Mouse (Mus musculus): Measurements from ENCODE around the gene Secisbp2. TPM values are rescaled to one million over a fixed set of nuclear protein-coding genes. Genes with fewer than 3 reads are reported as not detected.
A peak's percentile ranks its signal among the peaks of the same experiment; 100 is the strongest.
"Not testable (repeated sequence)": the region's sequence is repeated elsewhere in the genome, so short reads cannot be mapped to it uniquely, and the experiment has no call there.

Gene Secisbp2
- total RNA-seq, 1 experiment from 2014 or later = 29.1 TPM

DNA sequence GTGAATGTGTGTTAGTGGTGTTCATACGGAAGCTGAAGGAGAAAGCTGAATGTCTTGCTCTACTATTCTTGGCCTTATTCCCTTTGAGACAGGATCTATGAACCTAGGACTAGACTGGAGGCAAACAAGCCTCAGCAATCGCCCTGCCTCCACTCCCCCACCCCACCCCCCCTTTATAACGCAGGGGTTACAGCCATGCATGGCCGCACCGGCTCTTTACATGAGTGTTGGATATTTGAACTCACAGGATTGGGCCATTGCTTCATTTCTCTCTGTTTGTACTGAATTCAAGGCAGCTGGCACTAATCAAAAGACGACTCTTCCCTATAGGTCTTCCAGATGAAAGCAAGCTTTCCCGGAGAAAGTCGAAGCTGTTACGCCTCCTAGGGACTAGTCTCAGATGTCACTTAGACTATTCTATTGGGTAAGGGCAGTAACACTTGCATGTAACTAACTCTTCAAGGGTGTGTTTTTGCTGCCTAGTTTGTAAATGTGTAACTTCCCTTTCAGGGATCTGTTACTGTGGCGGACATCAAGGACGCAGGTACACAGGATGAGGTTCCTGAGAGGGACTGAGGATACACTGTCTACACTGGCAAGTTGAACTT lies 9.2 kb upstream of the Secisbp2 start:
- ATAC-seq (replicated peaks; ENCODE audit: low read depth, poor library complexity, severe bottlenecking) = no peak

DNA sequence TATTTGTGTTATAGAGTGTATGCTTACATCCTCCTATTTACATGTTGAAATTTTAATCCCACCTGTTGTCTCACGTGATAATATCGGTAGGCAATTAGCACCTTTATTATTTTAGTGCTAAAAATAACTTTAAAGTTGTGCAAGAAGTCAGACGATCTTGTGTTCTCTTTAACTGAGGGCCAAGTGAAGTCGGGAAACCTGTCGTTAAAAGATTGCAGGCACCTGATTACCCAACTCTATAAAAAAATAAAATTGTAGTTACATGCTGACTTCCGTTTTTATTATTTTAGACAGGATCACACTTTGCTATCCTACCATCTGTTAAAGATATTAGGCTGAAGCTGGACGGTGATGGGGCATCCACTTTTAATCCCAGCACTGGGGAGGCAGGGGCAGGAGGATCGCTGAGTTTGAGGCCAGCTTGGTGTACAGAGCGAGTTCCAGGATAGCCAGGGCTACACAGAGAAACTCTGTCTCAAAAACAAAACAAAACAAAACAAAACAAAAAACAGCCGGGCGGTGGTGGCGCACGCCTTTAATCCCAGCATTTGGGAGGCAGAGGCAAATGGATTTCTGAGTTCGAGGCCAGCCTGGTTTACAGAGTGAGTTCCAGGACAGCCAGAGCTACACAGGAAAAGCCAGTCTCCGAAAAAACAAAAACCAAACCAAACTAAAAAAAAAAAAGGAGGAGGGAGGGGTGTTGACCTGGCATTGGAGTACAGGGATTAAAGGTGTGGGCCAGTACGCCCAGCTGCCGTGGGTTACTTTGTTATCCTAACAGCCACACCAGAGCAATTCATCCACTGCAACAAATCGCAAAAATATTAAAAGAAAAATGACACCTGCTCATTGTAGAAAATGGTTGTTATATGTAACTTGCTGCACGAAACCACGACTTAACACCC lies 7.3 kb upstream of the Secisbp2 start:
- no peak for ATAC-seq (replicated peaks; ENCODE audit: low read depth, poor library complexity, severe bottlenecking)

DNA sequence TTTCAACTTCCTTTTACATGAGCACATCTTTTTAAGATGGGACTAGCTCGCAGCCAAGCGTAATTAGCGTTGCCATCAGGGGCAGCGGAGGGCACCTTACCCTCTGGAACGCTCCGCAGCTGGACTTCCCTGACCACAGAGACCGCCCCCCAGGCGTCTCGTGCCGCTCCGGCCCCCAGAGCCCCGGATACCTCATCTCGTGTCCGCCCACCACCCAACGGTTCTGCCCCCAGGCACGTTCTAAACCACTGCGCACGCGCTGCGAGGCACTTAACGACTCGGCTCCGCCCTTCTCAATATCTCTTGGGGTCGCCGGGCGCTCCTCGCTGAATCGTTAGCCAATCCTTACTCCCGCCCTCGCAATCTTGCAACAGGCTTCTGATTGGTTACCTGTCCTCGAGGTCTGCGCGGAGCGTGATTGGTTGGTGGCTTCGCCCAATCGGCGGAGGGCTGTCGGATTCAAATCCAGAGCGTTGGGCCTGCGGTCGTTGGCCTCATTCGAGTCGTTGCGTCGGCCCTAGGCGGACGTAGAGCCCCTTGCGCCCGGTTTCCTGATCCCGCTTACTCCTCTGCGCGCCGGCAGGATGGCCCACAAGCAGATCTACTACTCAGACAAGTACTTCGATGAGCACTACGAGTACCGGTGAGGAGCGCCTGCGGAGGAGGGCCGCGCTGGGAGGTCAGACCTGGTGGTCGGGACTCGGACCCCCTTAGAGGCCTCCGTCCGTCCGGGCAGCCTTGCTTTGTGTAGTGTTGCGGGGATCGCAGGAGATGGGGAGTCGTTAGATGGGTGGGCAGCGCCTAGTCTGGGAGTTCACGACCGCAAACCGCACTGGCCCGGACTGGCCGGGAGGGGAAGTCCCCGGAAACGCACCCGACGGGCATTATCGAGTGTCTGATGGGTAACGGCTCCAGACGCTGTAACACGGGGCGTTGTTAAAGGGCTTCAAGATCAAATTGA lies 6.4 kb upstream of the Secisbp2 start, which contains the start of gene Cks2:
Cks2 (plus strand) TSS at position 404 of the 961 bp plus-strand sequence.
- ATAC-seq (replicated peaks; ENCODE audit: low read depth, poor library complexity, severe bottlenecking) = peak; percentile 90

DNA sequence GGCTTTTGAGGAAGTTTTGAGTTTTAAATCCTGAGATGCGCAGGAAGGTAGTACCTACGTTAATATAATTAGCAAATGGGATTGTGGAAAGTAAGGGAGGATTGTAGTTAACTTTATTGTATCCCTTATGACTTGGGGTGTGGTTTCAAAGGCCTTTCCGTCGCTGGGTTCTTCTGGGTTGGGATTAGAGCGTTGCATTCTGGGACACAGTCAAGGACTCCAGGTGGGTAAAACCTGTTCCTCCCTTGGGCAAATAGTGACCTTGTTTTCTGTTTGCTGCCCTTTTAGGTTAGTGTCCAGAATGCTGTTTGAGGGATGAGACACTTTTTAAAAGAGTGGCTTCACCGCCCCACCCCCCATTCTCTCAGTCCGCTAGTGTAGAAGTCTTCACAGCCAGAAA lies 5.6 kb upstream of the Secisbp2 start:
- ATAC-seq (replicated peaks; ENCODE audit: low read depth, poor library complexity, severe bottlenecking) = no peak

DNA sequence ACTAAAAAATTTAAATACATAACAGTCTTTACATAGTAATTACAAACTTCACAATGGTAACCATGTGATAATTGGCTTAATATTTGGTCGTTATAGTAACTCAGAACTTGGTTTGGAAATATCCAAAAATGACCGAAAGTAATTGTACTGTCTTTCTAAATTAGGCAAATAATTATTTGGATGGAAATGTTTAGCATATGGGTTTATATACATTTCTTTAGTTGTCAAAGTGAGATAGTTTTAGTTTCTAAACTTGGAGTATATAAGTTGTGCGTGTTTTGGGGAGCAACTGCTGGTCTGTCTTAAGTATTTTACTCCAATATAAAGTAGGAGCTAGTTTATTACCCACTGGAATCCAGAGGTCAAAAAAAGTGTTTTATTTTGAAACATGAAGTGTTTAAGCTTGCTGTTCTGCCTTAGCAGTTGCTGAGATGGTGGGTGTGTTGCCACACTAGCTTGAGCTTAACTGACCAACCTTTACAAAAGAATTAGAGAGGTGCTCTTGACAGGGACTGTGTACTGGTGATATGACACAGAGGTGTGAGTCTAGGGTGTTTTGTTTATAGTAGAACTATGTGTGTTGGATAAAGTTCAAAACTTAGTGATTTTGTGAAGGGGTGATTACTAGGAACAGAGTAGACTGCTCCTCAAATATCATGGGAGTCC lies 5.0 kb upstream of the Secisbp2 start:
- ATAC-seq (replicated peaks; ENCODE audit: low read depth, poor library complexity, severe bottlenecking) = no peak

DNA sequence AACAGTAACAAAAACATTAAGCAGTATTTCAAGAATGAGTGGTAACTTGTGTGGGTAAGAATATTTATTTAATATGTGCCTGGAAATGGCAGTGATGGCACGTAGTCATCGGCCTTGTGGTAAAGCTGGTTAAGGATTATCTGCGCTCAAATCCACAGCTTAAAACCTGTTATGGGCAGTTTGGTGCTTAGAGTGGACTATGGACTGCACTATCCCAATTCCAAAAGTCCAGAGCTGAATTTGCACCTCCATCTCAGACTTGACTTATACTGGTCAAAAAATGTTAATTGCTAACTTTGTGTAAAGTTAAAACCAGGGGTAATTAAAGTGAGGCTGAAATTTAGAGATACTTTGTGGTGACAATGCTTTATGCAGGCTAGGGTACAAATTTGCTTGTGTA lies 3.7 kb upstream of the Secisbp2 start:
- no peak for ATAC-seq (replicated peaks; ENCODE audit: low read depth, poor library complexity, severe bottlenecking)

DNA sequence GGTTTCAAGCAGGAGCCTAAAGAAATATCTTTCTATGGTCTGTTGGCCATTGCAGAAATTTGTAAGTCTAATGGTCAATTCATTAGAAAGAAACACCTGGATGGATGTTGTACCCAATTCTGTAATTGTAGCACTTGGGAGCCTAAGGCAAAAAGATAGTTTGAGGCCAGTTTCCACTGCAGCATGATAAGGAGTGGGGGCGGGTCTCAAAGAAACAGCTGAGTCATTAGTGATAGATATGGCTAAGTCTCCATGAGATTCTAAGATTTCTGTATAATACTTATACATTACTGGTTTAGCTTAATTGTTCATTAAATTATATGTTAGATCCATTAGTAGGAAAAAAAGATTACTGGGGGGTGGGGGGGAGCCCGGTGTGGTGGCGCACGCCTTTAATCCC lies 3.3 kb upstream of the Secisbp2 start:
- no peak for ATAC-seq (replicated peaks; ENCODE audit: low read depth, poor library complexity, severe bottlenecking)

DNA sequence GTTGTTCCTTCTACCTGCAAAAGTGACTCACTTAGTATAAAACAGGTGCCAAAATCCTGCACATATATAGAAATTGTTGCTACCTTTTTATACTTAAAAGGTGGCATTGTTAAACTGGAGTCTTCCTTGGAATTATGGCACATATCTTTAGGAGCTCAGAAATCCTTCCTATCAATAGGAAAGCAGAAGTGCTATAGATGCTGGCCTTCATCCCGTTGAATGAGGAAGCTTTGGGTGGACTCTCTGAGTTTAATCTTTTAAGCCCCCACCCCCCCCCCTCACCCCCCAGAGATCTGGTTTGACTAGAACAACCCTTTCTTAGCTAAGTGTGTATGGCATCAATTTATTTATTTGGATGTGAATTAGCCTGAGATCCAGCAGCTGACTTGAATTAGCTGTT lies 1.8 kb upstream of the Secisbp2 start:
- no peak for ATAC-seq (replicated peaks; ENCODE audit: low read depth, poor library complexity, severe bottlenecking)

DNA sequence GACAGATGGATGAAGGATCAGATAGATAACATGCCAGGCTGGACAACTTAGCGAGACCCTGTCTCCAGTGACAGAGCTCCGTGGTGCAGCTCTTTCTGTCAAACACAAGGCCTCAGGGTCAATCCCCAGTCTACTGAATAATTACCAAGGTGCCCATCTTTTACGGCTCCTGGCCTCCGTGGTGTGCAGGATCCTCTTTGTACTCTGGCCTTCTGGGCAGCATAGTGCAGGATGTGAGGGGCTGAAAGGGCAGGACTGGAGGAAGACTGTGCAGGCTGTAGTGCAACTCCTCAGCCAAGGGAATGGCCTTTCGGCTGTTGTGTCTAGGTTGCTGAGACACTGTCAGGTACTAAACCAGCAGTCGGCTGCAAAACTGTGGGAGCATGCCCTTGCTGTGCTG lies 1.7 kb downstream of the Secisbp2 start:
- ATAC-seq (replicated peaks; ENCODE audit: low read depth, poor library complexity, severe bottlenecking) = no peak

DNA sequence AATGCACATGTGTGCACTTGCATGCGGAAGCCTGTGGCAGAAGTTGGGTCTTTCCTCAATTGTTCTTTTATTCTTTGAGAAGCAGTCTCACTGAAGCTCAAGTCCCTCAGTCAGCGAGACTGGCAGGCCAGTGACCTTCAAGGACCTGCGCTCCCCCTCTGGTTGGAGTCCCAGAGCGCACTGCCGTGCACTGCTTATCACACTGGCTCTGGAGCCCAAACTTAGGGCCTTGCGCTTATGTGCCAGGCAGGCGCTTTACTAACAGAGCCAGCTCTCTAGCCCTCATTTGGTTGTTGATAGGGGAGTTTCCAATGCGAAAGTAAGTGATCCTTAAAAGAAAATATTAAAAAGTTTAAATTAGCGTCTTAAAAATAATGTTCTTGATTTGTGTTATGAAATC lies 2.5 kb downstream of the Secisbp2 start:
- ATAC-seq (replicated peaks; ENCODE audit: low read depth, poor library complexity, severe bottlenecking) = no peak

DNA sequence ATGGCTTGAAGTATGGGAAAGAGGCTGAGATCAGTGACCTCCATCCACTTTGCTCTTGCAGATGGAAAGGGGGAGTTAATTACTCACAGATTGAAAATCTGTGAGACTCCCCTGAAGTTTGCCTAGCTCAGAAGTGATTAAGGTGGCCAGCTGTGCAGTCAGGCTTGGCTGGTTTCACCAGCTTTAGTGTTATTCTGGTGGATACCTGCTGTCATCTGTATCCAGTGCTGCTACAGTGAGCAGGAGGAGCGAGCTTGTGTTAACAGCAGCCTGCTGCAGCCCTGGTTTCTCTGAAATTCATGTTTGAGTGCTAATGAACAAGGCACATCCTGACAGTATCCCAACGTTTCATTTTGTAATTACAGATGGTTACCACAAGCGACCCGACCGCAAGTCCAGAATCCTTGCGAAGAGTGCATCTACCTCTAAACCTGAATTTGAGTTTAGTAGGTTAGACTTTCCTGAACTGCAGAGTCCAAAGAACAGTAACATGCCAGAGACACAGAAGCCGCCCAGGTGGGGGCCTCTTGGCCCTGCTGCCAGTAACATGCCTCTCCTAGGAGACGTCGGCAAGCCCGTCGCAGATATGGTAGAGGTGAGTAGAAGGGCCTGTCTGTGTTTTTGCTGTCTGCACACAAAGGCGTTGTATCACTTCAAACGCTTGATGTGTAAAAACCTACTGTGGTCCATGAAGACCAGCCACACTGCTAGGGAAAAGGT lies 5.2 kb downstream of the Secisbp2 start:
- no peak for ATAC-seq (replicated peaks; ENCODE audit: low read depth, poor library complexity, severe bottlenecking)

DNA sequence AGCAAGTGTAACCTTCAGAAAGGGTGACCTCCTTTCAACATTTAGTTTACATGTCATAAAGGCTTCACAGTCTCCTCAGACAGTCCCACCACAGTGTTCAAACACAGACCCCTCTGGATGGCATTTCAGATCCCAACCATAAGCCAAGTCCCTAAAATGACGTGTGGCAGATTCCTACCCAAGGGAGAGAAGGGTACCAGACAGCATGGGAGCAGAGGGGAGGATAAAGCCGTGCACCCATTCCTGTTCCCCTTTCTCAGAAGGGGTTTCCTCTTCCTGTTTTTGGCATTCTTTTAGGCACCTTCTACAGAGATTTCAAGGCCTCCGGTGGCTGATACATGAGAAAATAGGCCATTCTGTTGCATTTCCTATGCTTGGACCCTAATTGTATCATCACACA lies 6.6 kb downstream of the Secisbp2 start:
- no peak for ATAC-seq (replicated peaks; ENCODE audit: low read depth, poor library complexity, severe bottlenecking)

DNA sequence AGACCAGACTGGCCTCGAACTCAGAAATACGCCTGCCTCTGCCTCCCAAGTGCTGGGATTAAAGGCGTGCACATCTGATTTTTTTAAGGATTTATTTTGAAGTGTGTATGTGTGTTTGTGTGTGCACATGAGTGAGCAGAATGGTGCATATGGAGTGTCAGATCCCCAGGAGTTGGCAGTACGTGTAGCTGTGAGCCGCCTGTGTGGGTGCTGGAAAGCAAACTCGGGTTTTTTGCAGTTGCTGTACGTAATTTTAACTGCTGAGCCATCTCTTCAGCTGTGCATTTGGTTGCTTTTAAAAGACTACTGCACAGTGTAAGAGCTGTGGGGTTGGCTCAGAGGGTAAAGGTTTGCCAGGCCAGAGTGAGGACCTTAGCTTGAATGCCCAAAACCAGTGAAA lies 8.1 kb downstream of the Secisbp2 start:
- no peak for ATAC-seq (replicated peaks; ENCODE audit: low read depth, poor library complexity, severe bottlenecking)

DNA sequence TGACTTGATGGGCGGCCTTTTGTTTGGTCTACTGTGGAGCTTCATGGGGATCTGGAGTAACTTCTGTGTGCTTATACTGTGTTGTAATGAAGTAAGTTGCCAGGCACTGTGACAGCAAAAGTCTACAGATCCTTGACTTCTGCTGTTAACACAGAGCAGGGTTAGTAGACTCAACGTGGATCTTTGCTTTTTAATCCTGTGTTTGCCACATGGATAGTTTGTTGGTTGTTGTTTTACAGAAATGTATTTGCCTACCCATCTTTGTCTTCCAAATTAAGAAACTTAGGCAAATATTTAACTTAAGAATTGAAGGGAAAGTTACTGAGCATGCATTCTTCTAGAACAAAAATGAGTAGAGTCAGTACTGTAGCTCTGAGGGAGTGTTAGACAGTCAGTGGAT lies 12.1 kb downstream of the Secisbp2 start:
- ATAC-seq (replicated peaks; ENCODE audit: low read depth, poor library complexity, severe bottlenecking) = no peak

DNA sequence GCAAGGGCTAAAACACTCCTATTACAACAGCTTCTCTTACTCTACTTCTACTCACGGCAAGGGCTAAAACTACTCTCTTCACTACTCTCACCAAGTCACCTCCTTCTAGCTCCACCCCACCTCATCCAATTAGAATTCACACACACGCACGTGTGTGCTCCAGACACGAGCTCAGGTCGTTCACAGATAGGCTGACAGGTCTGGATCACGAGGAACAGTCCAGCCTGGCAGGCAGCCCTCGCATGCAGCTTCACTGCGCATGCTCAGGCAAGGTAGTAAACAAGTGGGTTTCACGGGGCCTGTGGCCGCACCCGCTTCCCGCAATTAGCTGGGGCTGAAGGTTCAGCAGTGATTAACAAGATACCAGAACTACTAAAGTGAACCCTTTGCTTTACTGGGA lies 16.7 kb downstream of the Secisbp2 start:
- ATAC-seq (replicated peaks; ENCODE audit: low read depth, poor library complexity, severe bottlenecking) = not testable (repeated sequence)

DNA sequence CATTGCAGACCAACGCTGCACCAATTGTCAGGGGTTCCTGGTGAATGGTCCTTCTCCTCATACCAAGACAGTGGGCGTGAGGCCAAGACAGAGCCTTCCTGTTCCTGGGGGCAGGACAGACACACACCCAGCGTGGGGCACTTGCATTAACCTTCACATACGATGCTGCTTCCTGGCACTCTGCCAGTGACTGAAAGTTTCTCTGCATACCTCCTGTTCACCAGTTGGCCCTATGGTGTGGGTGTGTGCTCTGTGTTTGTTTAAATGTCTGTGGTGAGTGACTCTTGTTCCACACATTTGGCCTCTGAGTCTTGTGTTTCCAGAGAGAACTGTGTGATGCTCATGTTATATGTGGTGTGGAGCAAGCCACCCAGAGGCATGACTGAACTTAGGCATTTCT lies 25.1 kb downstream of the Secisbp2 start:
- ATAC-seq (replicated peaks; ENCODE audit: low read depth, poor library complexity, severe bottlenecking) = 0 out of 2 replicates have a peak, but pooled peaks have one; percentile 23

DNA sequence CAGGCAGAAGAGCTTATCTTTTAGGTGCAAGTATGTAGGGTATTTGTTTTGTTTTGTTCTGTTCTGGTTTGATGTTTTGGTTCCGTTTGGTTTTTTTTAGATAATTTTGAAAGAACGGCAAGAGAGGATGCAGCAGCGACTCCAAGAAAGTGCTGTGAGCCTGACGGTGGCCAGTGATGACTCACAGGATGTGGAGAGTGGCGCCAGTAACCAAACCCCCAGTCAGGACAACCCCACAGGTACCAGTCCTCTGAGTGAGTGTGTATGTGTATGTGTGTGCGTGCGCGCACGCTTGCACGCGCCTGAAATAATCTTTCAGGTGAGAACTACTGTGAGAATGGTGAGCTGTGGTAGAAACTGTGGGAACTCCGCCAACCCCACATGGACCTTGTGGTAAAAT lies 25.5 kb downstream of the Secisbp2 start:
- ATAC-seq (replicated peaks; ENCODE audit: low read depth, poor library complexity, severe bottlenecking) = no peak

DNA sequence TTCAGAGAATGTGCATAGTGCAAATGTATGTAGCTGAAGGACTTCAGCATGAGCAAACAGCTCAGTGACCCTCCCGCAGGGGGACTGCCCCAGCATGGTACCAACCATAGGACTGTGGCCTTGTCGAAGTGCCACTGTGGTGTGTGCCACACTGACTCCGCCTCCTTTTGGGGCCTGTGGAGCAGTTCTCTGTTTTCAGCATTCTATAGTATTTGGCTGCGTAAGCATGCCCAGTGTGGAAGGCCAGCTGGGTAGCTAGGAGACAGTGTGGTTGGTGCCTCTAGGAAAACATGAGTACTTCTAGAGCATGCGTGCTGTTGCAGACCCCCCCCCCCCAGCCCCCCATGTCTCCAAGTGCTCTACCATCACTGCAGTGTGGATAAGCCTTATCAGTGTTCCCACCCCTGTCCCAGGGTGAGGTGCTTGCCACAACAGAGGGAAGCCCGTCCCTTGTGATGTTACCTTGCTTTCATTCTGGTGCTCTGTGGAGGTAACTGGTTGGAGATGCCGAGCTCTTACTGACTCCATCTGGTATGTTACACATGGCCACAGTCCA lies 26.2 kb downstream of the Secisbp2 start:
- ATAC-seq (replicated peaks; ENCODE audit: low read depth, poor library complexity, severe bottlenecking) = peak; percentile 59

DNA sequence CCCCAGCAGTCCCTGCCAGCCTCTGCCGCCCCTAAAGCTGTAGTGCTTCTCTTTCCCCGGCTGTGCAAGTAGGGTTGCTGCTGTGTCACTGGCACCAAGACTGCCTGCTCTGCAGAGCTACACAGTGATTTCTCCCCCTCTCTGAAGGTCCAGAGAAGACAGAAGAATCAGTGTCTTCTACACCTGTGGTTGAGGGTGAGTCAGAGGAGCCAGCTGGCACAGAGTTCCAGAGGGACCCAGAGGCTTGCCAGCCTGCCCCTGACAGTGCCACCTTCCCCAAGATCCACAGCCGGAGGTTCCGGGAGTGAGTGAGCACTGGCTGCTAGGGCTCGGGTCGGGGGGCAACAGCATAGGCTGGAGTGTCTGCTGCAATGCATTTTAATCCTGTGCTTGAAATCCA lies 27.2 kb downstream of the Secisbp2 start:
- ATAC-seq (replicated peaks; ENCODE audit: low read depth, poor library complexity, severe bottlenecking) = no peak
